Comparison of ENCODE assay signal across 8 mouse cellular contexts in the genomic region with DNA sequence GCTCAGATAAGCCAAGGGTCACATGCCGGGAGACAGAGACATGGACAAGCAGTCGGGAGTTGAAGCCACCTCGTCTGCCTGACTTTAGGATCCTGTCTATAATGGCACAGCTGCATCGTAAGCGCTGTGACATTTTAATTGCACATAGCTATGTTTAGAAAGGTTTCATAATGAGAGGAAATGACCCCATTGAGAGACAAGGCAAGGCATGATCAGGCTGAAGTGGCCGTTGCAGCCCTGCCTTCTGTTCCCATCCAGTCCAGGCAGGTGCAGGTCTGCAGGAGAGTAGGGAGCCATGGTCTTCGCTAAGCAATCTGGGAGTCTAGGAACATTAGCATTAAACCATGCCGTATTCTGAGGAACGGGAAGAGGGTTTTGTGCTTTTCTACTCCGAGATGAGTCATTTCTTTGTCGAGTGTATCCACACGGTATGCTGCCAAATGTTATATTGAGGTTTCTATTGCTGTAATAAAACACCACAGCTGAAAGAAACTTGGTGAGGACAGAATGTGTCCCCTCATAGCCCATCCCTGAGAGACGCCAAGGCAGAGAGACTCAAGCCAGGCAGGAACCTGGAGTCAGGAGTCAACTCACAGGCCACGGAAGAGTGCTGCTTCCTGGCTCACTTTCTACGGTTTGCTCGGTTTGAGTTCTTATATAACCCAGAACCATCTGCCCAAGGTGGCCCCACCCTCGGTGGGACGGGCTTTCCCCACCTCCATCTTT. TPM values are rescaled to one million over a fixed set of nuclear protein-coding genes. Genes with fewer than 3 reads are reported as not detected.
DNase-seq lines count a peak whose midpoint lies in the region; ATAC-seq and TF ChIP-seq lines count a peak whose summit lies in the region.

No protein-coding gene starts in this region.

- H3K9me3 ChIP-seq in MEL (replicated peaks; ENCODE audit: insufficient read depth, low read length), result no peaks in the 10 kb centered on the region
- no peaks in the 10 kb centered on the region for H3K9me3 ChIP-seq in intestine, embryonic 14.5 days (ENCODE audit: control insufficient read depth, low read length)

- H3K36me3 ChIP-seq in MEL (ENCODE audit: control insufficient read depth in 1 of 2, insufficient read depth in 2 of 2, low read length in 2 of 2), result peaks cover 0 to 27% of the 10 kb centered on the region in 2 experiments; a peak in 2 of 4 replicates
- no peaks in the 10 kb centered on the region for H3K36me3 ChIP-seq in intestine, embryonic 14.5 days (ENCODE audit: control insufficient read depth, insufficient read depth, low read length)
- H3K36me3 ChIP-seq in myocyte (ENCODE audit: control insufficient read depth, insufficient read depth), result no peaks in the 10 kb centered on the region

- H3K79me2 ChIP-seq in MEL (ENCODE audit: control insufficient read depth, insufficient read depth, low read length, poor library complexity) (no peaks in the 10 kb centered on the region), myocyte (ENCODE audit: control insufficient read depth, insufficient read depth) (no peaks in the 10 kb centered on the region)

- no peak for TF ChIP-seq RAD21 in MEL (IDR thresholded peaks at IDR 0.05; ENCODE audit: low read depth, low read length)

- no peak overlapping the region for H3K27ac ChIP-seq in MEL (ENCODE audit: control insufficient read depth, low read depth, low read length)
- H3K27ac ChIP-seq in intestine, embryonic 14.5 days (ENCODE audit: low read depth), result peak overlapping the region; percentile 47; the same call in 1 of the 2 replicates

- H3K9ac ChIP-seq in MEL (ENCODE audit: control insufficient read depth, low read depth, low read length, poor library complexity, severe bottlenecking), result no peak overlapping the region
- no peak overlapping the region for H3K9ac ChIP-seq in intestine, embryonic 14.5 days (ENCODE audit: low read length)

- no peak for ATAC-seq in intestine, embryonic 14.5 days (replicated peaks; ENCODE audit: low FRiP score, low TSS enrichment, low read depth)

- WGBS in lung, adult 2 months, result 31% methylated on average over 18 of the region's 18 CpGs
- WGBS in intestine, embryonic 14.5 days, result 41% methylated on average over 18 of the region's 18 CpGs

- no peak overlapping the region for H3ac ChIP-seq in myocyte (ENCODE audit: control insufficient read depth, insufficient read length)

- no peaks in the 10 kb centered on the region for H3K27me3 ChIP-seq in MEL (ENCODE audit: control insufficient read depth in 1 of 2, insufficient read depth in 2 of 2, low read length in 2 of 2)
- no peaks in the 10 kb centered on the region for H3K27me3 ChIP-seq in intestine, embryonic 14.5 days (replicated peaks; ENCODE audit: control insufficient read depth, insufficient read depth, low read length)
- no peaks in the 10 kb centered on the region for H3K27me3 ChIP-seq in myocyte (ENCODE audit: control insufficient read depth, insufficient read depth, insufficient read length)

- intact Hi-C loops in gastrocnemius, postnatal 36 days (cut with DNase I), result no loop called here

- TF ChIP-seq POLR2A in lung, adult 2 months (IDR thresholded peaks at IDR 0.05; ENCODE audit: borderline replicate concordance, extremely low read depth, low read depth, low read length), result no peak
- TF ChIP-seq POLR2A in MEL (IDR thresholded peaks at IDR 0.05; ENCODE audit: control insufficient read depth in 1 of 2, insufficient read depth in 1 of 2, low read depth in 1 of 2, low read length in 2 of 2, poor library complexity in 1 of 2) (no peak), myocyte (IDR thresholded peaks at IDR 0.05; ENCODE audit: insufficient read length, low read depth) (no peak)

- peaks cover 3% of the 10 kb centered on the region; the same call in 1 of the 2 replicates for H3K4me1 ChIP-seq in lung, adult 2 months (ENCODE audit: control insufficient read depth, insufficient read depth, low read length)
- peaks cover 16 to 36% of the 10 kb centered on the region in 2 experiments for H3K4me1 ChIP-seq in MEL (ENCODE audit: control insufficient read depth in 1 of 2, insufficient read depth in 2 of 2, low read length in 2 of 2)
- H3K4me1 ChIP-seq in intestine, embryonic 14.5 days (replicated peaks; ENCODE audit: control insufficient read depth, insufficient read depth, low read length), result peaks cover 14% of the 10 kb centered on the region

- peak overlapping the region; percentile 35 for H3K4me2 ChIP-seq in intestine, embryonic 14.5 days (ENCODE audit: low read length)
- H3K4me2 ChIP-seq in myocyte (ENCODE audit: low read depth), result peak overlapping the region; percentile 86

- TF ChIP-seq CTCF in lung, adult 2 months (IDR thresholded peaks at IDR 0.05; ENCODE audit: insufficient read depth, low read length), result no peak
- TF ChIP-seq CTCF in MEL (IDR thresholded peaks at IDR 0.05 in 2 of 3, conservative IDR thresholded peaks at IDR 0.05 in 1 of 3; ENCODE audit: control insufficient read depth in 1 of 3, insufficient read depth in 1 of 3, low read depth in 2 of 3, low read length in 3 of 3, poor library complexity in 1 of 3, severe bottlenecking in 1 of 3), result no peak

- DNase-seq in lung, adult 2 months, result no peak
- DNase-seq in lung, adult 18-20 months, result no peak
- DNase-seq in MEL (ENCODE audit: low read depth, low spot score), result no peak
- DNase-seq in intestine, embryonic 14.5 days (ENCODE audit: low spot score), result peak; percentile 62
- no peak for DNase-seq in gastrocnemius, postnatal 36 days
- DNase-seq in layer of hippocampus, postnatal 10 days (ENCODE audit: low spot score in 2 of 2), result no peak
- no peak for DNase-seq in heart, adult 11 months

- H3K4me3 ChIP-seq in lung, adult 2 months (replicated peaks; ENCODE audit: extremely low read depth, low read depth, low read length), result peak overlapping the region; percentile 36
- H3K4me3 ChIP-seq in MEL (ENCODE audit: control insufficient read depth in 1 of 2, insufficient read depth in 1 of 2, low read depth in 2 of 2, low read length in 2 of 2), result no peak overlapping the region
- H3K4me3 ChIP-seq in intestine, embryonic 14.5 days (ENCODE audit: low read depth, low read length), result no peak overlapping the region
- no peak overlapping the region for H3K4me3 ChIP-seq in myocyte

- no peak for TF ChIP-seq EP300 in MEL (IDR thresholded peaks at IDR 0.05; ENCODE audit: low read depth in 1 of 2, low read length in 2 of 2)

TF ChIP-seq in MEL, 35 proteins besides CTCF, POLR2A, EP300 and RAD21:
- 0 out of 2 replicates have a peak, but pooled peaks have one; percentile 8 for TF ChIP-seq USF1 (IDR thresholded peaks at IDR 0.05; ENCODE audit: low read depth, low read length)
- no peak for TF ChIP-seq MEF2A (IDR thresholded peaks at IDR 0.05; ENCODE audit: extremely low read depth, insufficient replicate concordance, low read depth, low read length, poor library complexity, severe bottlenecking)
- TF ChIP-seq MXI1 (IDR thresholded peaks at IDR 0.05; ENCODE audit: low read depth, low read length), result 0 out of 2 replicates have a peak, but pooled peaks have one; percentile 4
TF ChIP-seq in MEL: peak in this region for 2.

TF ChIP-seq in myocyte, 11 proteins besides CTCF, POLR2A, EP300 and RAD21:
- TF ChIP-seq E2F4 (IDR thresholded peaks at IDR 0.05; ENCODE audit: insufficient read depth) (no peak), TCF3 (IDR thresholded peaks at IDR 0.05; ENCODE audit: insufficient read length, low read depth) (no peak), USF1 (IDR thresholded peaks at IDR 0.05; ENCODE audit: low read depth) (no peak), MYOG (IDR thresholded peaks at IDR 0.05; ENCODE audit: control insufficient read depth in 1 of 3, insufficient read depth in 1 of 3, insufficient read length in 2 of 3, low read depth in 2 of 3) (no peak), CEBPB (IDR thresholded peaks at IDR 0.05; ENCODE audit: insufficient read depth, poor library complexity, severe bottlenecking) (no peak), TCF12 (IDR thresholded peaks at IDR 0.05; ENCODE audit: insufficient read depth, poor library complexity, severe bottlenecking) (no peak), MAX (IDR thresholded peaks at IDR 0.05; ENCODE audit: low read depth) (no peak), REST (IDR thresholded peaks at IDR 0.05; ENCODE audit: insufficient read depth, insufficient read length) (no peak), POLR2AphosphoS2 (IDR thresholded peaks at IDR 0.05; ENCODE audit: insufficient read length, low read depth) (no peak), SRF (IDR thresholded peaks at IDR 0.05; ENCODE audit: control insufficient read depth, insufficient read length, low read depth) (no peak), MYOD1 (IDR thresholded peaks at IDR 0.05; ENCODE audit: control insufficient read depth in 1 of 3, insufficient read length in 2 of 3, low read depth in 2 of 3) (no peak)

RNA-seq across cellular contexts. Expression of a gene that starts 30.3 kb away (rescaled TPM):
- polyA plus RNA-seq in lung, adult 2 months (2012; rRNA removed), result 1.9 and 3.6 TPM in 2 replicates
- 0.42 and 0.85 TPM in 2 replicates for total RNA-seq in MEL (2012; rRNA removed)
- under 1 TPM in 1 of 2 experiments, not detected in 1; 0.15 TPM for polyA plus RNA-seq in MEL (2012; ENCODE audit: insufficient read depth in 1 of 2, insufficient read length in 2 of 2, low read depth in 1 of 2, low replicate concordance in 2 of 2, missing spikeins in 1 of 2)
- 2.0 and 2.5 TPM in 2 replicates for polyA plus RNA-seq in intestine, embryonic 14.5 days (2014; fragmentation: Nextera tagmentation; extraction: Ambion mirVana)
- polyA plus RNA-seq in myocyte (2012; fragmentation: generic; extraction: Trizol), result 0.07 TPM
- total RNA-seq in gastrocnemius, postnatal 36 days (2021), result under 1 TPM; 0.10 TPM
- under 1 TPM; 0.27 to 0.33 TPM for total RNA-seq in layer of hippocampus, postnatal 10 days (2021)
